Mouse (Mus musculus): ENCODE measurements around the gene Cblc. TPM values are rescaled to one million over a fixed set of nuclear protein-coding genes. Genes with fewer than 3 reads are reported as not detected.

Gene Cblc
- not detected for total RNA-seq (2021)
- long read RNA-seq, experiment 1, result 0 reads
- long read RNA-seq, experiment 2, result 0 reads

DNA sequence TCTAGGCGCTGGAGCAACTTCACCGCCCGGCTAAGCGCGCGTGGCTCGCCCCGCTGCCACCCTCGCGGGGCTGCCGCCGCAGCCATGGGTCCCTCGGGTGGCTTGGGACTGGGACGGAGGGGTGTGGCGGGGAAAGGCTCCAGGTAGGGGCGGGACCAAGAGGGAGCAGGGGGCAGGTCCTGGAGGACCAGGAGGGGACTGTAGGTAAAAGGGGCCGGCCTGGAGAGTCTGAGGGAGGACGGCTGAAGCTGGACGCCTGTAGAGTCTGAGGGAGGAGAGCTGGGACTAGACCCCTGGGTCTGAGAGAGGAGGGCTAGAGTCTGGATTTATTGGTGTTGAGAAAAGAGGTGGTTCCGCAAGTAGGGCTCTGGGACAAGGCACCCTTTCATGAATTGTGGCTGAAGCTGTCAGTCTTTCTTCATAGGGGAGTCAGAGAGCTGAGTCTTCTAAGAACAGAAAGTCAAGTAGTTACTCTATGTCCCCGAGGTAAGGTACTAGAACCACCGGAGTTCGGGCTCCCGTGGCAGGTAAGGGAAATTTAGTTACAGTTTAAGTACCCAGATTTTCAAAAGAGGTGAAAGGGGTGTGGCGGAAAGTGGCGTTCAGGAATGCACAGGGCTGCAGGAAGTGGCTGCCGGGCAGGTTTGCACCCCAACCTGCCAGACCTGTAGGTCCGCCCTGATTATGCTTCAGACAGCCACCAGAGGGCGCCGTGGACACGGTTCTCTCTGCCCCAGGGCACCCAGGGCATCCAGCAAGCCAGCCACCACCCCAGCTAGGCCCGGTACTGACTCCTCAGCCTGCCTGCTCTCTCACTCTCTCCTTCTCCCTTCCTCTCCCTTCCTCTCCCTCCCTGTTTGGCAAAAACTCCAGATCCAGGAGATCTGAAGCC is at the start of gene Cblc:
Gene Cblc (minus strand): TSS at position 113 of the 892 bp plus-strand sequence.
- DNase-seq (ENCODE audit: low spot score in 2 of 2), result peak; percentile 46 to 74

DNA sequence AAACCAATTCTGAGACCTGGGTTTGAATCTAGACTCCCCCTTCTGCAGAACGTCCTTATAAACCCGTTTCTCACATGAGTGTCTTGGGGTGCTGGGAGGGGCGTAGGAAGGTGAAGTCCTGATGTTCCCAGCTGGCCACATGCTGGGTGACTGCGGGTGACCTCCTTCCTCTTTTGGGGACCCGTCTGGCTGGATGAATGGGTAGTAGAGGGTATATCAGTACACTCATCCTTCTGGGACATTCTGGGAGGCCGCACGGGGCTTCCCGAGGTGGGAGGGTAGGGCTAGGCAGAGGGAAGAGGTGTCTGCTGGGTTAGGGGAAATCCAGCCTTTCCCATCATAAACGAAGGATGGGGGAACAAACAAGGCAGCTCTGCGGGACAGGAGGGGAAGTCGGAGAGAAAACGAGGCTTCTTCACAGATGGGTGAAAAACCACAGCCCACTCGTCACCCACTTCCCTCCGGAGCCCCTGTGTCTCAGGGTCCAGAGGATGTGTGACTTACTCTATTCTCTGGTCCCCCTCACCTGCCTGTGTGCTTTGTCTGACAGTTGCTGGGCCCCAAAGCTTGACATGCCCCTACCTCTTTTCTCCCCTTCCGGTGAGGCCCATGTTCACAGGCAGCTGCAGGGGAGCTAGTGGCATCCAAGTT is 48.0 kb upstream of the Cblc start:
- no peak for DNase-seq (ENCODE audit: low spot score in 2 of 2)

- peak; percentile 60 to 68 for DNase-seq (ENCODE audit: low spot score in 2 of 2)
Observed at GRCm38 (mm10) chr7:19843561-19843960, 47.0 kb upstream of the Cblc start.

DNA sequence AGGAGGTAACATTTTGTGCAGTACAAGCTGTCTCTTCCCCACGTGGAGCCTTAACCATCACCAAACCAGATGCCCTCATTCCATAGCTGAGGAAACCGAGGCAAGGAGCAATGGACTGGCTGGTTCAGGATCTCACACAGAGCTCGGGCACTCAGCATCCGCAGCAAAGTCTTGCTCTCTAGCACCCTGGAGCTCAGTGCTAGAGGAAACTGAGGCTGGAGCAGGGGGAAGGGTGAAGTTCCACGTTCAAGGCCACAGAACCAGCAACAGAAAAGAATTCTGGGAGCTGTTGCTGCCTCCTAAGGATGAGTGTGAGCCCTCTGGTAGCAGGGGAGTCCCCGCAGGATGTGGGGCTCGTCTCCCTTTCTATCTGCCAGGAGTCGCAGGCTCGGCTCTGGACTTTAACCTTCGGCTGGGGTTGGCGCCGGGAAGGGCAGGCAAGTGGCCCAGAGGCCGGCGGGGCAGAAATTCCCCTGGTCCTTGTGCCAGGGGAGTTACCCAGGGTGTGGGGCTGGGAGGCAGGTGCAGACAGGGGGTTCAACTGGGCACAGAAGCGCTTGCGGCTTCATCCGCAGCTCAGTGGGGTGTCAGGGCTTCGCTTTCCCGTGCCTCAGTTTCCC is 46.4 kb upstream of the Cblc start:
- DNase-seq (ENCODE audit: low spot score in 2 of 2), result no peak

GRCm38 (mm10) chr7:19841686-19842413 is 45.2 kb upstream of the Cblc start:
- DNase-seq (ENCODE audit: low spot score in 2 of 2), result no peak

DNA sequence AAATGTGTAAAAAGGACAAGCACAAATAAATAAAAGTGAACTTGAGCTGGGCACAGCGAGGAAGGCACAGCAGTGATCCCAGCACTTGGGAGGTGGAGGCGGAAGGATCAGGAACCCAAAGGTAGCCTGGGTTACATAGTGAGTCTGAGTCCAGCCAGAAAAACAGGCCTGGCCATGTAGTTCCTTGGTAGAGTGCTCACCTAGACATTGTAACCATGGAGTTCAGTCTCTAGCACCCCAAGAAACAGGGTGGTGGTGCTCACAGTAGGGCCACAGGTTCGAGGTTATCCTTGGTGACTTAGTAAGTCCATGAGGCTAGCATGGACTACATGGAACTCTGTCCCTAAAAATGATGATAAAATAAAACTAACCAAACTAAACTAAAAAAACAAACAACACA is 44.3 kb upstream of the Cblc start:
- no peak for DNase-seq (ENCODE audit: low spot score in 2 of 2)

- DNase-seq (ENCODE audit: low spot score in 2 of 2), result no peak
Observed at GRCm38 (mm10) chr7:19840371-19840770, 43.8 kb upstream of the Cblc start.

GRCm38 (mm10) chr7:19836843-19837242 is 40.2 kb upstream of the Cblc start:
- DNase-seq (ENCODE audit: low spot score in 2 of 2), result no peak

DNA sequence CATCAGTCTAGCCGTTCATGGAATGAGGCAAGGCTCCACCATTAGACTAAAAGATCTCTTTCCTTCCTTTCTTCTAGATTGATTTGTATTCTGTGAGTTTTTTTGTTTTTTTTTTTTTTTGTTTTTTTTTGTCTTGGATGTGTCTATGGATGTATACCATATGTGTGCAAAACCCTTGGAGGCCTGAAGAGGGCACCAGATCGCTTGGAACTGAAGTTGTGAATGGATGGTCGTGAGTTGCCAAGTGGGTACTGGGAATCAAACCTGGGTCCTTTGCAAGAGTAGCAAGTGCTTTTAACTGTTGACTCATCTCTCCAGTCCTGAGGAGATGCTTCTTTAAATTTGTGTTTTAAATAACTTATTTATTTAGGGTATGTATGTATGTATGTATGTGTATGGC is 37.4 kb upstream of the Cblc start:
- no peak for DNase-seq (ENCODE audit: low spot score in 2 of 2)

DNA sequence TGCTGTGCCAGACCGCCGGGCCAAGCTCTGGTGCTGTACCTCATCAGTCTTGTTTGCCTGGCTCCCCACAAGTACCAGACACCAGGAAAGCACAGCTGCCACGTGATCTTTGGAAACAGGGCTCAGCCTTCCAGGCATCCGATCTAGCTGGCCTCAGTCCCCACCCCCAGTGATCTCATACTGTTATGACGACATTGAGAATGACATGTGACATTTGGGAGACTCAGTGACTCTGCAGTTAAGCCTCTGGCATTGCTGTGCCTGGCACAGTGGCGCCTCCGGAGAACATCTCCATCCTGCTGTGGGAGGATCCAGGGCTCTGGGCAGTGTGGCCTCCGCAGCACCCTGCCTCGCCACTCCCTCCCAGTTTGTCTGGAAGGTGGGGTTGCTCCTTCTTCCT is 35.2 kb upstream of the Cblc start:
- DNase-seq (ENCODE audit: low spot score in 2 of 2), result no peak

DNA sequence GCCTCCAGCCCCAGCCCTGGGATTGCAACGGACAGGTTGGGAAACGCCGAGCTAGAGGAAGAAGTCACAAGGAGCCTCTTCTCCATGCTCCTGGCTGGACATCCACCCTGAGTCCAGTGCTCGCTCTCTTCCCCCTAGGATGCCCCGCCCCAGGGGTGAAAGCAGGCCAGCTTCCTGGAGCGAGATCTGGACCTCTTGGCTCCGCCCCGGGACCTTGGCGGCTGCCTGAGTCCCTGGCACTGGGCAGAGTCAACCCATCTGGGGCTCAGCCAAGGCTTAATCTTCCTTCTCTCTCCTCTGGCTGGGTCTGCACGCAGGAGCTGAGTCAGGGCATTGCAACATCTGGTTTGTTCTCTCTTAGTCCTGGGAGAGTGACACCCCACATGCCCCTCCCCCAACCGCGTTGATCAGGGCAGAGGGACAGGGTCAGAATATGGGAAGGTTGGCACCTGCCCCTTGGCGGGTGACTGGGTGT is 34.1 kb upstream of the Cblc start:
- no peak for DNase-seq (ENCODE audit: low spot score in 2 of 2)

DNA sequence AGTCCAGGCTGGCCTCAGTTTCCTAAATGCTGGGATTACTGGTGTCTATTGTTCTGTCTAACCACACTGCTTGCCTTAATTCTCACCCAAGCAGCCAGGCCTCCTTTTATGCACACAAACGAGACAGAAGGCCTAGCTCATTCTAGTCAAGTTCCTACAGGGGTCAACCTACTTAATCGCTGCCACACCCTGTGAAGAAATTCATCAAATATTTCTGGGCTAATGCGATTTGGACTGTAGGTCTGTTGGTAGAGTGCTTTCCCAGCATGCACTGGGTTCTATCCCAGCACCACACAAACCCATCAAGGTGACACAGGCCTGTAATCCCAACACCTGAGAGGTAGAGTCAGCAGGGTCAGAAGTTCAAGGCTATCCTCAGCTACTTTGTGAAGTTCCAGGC is 33.1 kb upstream of the Cblc start:
- DNase-seq (ENCODE audit: low spot score in 2 of 2), result no peak

DNA sequence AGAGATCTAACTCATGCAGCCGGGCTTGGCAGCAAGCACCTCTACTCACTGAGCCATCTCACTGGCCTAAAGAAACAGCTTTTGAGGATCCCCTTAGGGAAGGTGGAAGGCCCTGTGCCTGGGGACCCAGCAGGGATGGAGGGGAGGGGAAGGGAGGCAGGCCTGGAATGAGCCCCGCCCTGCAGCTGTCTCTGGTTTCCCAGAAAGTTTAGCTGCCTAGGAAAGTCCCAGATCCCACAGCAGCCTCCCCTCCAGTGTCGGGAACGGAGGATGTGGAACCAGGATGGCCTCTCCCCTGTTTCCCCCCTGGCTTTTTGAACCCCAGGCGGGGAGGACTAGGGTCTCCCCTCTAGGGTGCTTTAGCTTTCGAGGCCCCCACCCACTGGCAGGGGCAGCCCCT is 30.1 kb upstream of the Cblc start:
- no peak for DNase-seq (ENCODE audit: low spot score in 2 of 2)

GRCm38 (mm10) chr7:19824182-19824973 is 27.8 kb upstream of the Cblc start:
- DNase-seq (ENCODE audit: low spot score in 2 of 2), result peak in 1 of 2 experiments; percentile 20

GRCm38 (mm10) chr7:19823256-19824181 is 26.9 kb upstream of the Cblc start:
- DNase-seq (ENCODE audit: low spot score in 2 of 2), result no peak

DNA sequence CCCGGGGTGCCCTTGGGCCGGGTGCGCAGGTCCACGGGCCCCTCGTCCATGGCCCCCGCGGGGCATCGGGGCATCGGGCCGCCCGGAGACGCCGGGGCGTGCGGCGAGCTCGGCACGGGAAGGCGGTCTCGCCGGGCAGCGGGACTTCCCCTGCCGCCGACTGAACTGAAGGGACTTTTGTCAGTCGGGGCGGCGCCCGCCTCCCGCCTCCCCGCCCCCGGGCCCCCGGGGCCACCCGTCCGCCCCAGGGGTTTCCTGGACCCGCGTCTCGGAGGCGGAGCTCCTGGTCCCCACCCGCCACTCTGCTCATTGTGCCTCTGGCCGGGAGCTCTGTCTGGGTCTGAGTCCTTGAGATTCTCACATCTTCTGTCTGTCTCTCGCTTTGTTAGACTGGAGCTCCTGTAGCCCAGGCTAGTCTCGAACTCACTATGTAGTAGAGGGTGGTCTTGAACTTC is 26.0 kb upstream of the Cblc start, which contains the start of gene Bcl3:
Gene Bcl3 (minus strand): TSS at position 167 of the 455 bp plus-strand sequence.
- DNase-seq (ENCODE audit: low spot score in 2 of 2), result no peak

GRCm38 (mm10) chr7:19822193-19822592 is 25.6 kb upstream of the Cblc start:
- DNase-seq (ENCODE audit: low spot score in 2 of 2), result no peak

DNA sequence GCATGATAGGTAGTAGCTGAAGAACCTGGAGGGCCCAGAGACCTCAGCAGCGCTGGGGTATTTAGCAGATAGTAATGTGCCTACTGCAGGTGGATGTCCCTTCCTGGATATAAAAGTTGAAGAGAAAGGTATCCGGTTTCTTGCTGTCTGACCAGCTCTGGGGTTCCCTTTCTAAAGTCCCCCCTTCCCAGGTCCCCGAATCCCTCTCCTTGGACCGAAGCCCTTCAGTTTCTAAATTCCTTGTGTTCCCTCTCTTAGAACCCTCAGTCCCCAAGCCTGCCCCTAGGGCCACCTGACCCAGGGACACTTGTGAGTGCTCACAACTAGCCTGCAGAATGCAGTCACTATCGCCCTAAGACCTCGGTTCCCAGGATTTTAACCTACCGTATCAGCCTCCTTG is 25.0 kb upstream of the Cblc start:
- no peak for DNase-seq (ENCODE audit: low spot score in 2 of 2)

Data from left cerebral cortex, adult 18-20 months (tissue).